Mouse (Mus musculus) ES-Bruce4 (cell line): ENCODE data around the gene Gm17268. TPM values are rescaled to one million over a fixed set of nuclear protein-coding genes. Genes with fewer than 3 reads are reported as not detected.

Source experiments
- H3K27ac ChIP-seq: 2 replicates; pipeline ENCODE4 v1.5.1; 2012; ENCODE audit warnings: low read length, inconsistent platforms; ENCODE audit not compliant: insufficient read depth
- H3K27me3 ChIP-seq: 2 replicates; pipeline ENCODE4 v1.6.1; 2012; ENCODE audit warnings: mild to moderate bottlenecking, low read length, inconsistent platforms; ENCODE audit not compliant: control insufficient read depth, poor library complexity, insufficient read depth, severe bottlenecking
- H3K36me3 ChIP-seq: 2 replicates; pipeline ENCODE4 v1.6.1; 2012; ENCODE audit warnings: inconsistent platforms, mild to moderate bottlenecking, low read length, moderate library complexity; ENCODE audit not compliant: control insufficient read depth, poor library complexity, insufficient read depth, severe bottlenecking
- H3K4me1 ChIP-seq: one replicate; pipeline ENCODE4 v1.8.1; 2011; ENCODE audit warnings: low read length; ENCODE audit not compliant: control insufficient read depth, insufficient read depth
- H3K4me3 ChIP-seq: 2 replicates; pipeline ENCODE4 v1.5.1; 2011; ENCODE audit warnings: low read depth, mild to moderate bottlenecking, low read length
- H3K9ac ChIP-seq: 2 replicates; pipeline ENCODE4 v1.6.1; 2012; ENCODE audit warnings: low read depth, mild to moderate bottlenecking, inconsistent platforms; ENCODE audit not compliant: poor library complexity, severe bottlenecking
- H3K9me3 ChIP-seq: replicated peaks from 2 replicates; pipeline ENCODE4 v1.6.1; 2012; ENCODE audit warnings: mild to moderate bottlenecking, low read length, inconsistent platforms; ENCODE audit not compliant: control insufficient read depth, poor library complexity, insufficient read depth, severe bottlenecking
- CTCF ChIP-seq: IDR thresholded peaks from one replicate; pipeline ENCODE4 v1.8.1; 2011; ENCODE audit warnings: low read depth, low read length
- EP300 ChIP-seq: IDR thresholded peaks from 2 replicates; pipeline ENCODE4 v1.6.1; 2011; ENCODE audit warnings: low read depth, low read length; ENCODE audit not compliant: insufficient read depth
- POLR2A ChIP-seq: IDR thresholded peaks from one replicate; pipeline ENCODE4 v1.8.1; 2011; ENCODE audit warnings: low read length; ENCODE audit not compliant: insufficient read depth
- polyA plus RNA-seq: library from polyadenylated mRNA; stranded (reverse); fragments of >200 nt; gene quantifications from 2 replicates; pipeline ENCODE4 v1.2.4, GENCODE M21; 2011; ENCODE audit warnings: low read depth; ENCODE audit not compliant: missing spikeins, insufficient read depth, insufficient read length

The Gm17268 gene
- polyA plus RNA-seq, 1 experiment, result not detected

GRCm38 (mm10) chr11:82000581-82000980 lies 37.8 kb downstream of the Gm17268 start:
- TF ChIP-seq EP300 (no peak), CTCF (no peak), POLR2A (no peak)
- H3K4me1 ChIP-seq, result no peaks in the 10 kb centered on the region
- no peaks in the 10 kb centered on the region for H3K9me3 ChIP-seq
- no peak overlapping the region for H3K4me3 ChIP-seq
- no peaks in the 10 kb centered on the region for H3K27me3 ChIP-seq
- no peak overlapping the region for H3K9ac ChIP-seq
- H3K36me3 ChIP-seq, result no peaks in the 10 kb centered on the region
- H3K27ac ChIP-seq, result no peak overlapping the region

DNA sequence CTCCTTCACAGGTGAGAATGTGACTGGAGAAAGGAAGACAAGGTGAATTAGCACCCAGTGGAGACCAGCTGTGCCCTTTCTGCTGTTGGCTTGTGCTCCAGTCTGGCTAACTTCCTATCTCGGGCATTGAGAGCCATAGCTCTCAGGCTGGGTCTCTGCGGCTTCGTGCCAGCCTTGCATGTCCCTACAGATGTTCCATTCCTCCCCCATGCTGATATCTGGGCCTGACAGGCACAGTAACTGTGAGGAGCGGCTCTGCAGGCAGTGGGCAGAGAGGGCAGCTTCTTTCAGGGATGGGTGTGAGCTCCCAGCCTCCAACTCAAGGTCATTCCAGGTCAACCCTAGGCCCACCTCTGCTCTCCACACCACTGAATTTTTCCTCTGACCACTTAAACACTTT lies 38.9 kb downstream of the Gm17268 start:
- H3K36me3 ChIP-seq, result no peaks in the 10 kb centered on the region
- H3K4me1 ChIP-seq, result no peaks in the 10 kb centered on the region
- no peak overlapping the region for H3K4me3 ChIP-seq
- TF ChIP-seq EP300 (no peak), CTCF (no peak), POLR2A (no peak)
- no peak overlapping the region for H3K27ac ChIP-seq
- H3K9me3 ChIP-seq, result no peaks in the 10 kb centered on the region
- H3K9ac ChIP-seq, result no peak overlapping the region
- no peaks in the 10 kb centered on the region for H3K27me3 ChIP-seq

DNA sequence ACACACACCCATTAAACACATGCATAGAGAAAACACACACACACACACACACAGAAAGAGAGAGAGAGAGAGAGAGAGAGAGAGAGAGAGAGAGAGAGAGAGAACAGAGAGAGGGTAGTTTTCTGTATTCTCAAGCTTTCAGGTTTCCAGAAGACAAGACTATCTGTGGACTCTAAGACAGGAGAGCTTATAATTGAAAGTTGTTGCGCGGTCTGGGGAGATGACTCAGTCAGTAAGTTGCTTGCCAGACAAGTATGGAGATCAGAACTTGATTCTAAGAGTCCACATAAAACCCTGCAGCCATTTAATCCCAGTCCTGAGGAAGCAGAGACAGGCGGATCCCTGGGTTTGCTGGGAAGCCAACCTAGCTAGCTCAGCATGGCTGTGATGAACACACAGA lies 39.7 kb downstream of the Gm17268 start:
- no peaks in the 10 kb centered on the region for H3K9me3 ChIP-seq
- no peak overlapping the region for H3K4me3 ChIP-seq
- TF ChIP-seq CTCF (no peak), EP300 (no peak), POLR2A (no peak)
- no peaks in the 10 kb centered on the region for H3K36me3 ChIP-seq
- no peak overlapping the region for H3K27ac ChIP-seq
- no peak overlapping the region for H3K9ac ChIP-seq
- no peaks in the 10 kb centered on the region for H3K4me1 ChIP-seq
- no peaks in the 10 kb centered on the region for H3K27me3 ChIP-seq

DNA sequence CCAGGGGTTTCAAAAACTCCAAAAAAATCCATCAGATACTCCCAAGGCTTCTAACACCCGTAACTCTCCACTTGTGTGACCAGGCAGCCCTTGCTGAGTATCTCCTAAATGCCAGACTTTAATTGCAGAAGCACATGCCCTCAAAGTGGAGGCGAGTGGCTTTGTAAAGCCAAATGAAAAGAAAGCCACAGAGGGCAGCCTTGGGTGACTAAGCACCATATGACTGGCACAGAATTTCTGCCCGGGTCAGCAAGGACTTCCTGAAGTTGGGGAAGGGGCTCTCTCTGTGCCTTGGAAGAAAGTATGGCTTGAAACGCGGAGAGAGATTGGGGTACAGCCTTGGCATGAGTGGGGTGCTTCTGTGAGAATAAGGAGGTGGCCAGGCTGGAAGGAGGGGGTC lies 41.3 kb downstream of the Gm17268 start:
- Histone ChIP-seq H3K36me3 (no peaks in the 10 kb centered on the region), H3K27ac (no peak overlapping the region), H3K27me3 (no peaks in the 10 kb centered on the region; the same call in 1 of the 2 replicates), H3K9ac (no peak overlapping the region), H3K4me3 (no peak overlapping the region), H3K4me1 (no peaks in the 10 kb centered on the region), H3K9me3 (no peaks in the 10 kb centered on the region)
- TF ChIP-seq CTCF (no peak), POLR2A (no peak), EP300 (no peak)

- Histone ChIP-seq H3K4me3 (no peak overlapping the region), H3K36me3 (no peaks in the 10 kb centered on the region), H3K4me1 (no peaks in the 10 kb centered on the region), H3K9ac (no peak overlapping the region), H3K27me3 (no peaks in the 10 kb centered on the region; the same call in 1 of the 2 replicates), H3K9me3 (no peaks in the 10 kb centered on the region), H3K27ac (no peak overlapping the region)
- TF ChIP-seq POLR2A (no peak), EP300 (no peak), CTCF (peak; percentile 100)
These were observed 42.1 kb downstream of the Gm17268 start for GRCm38 (mm10) chr11:81996172-81996841.

GRCm38 (mm10) chr11:81983146-81983545 lies 55.2 kb downstream of the Gm17268 start:
- no peaks in the 10 kb centered on the region for H3K4me1 ChIP-seq
- no peak overlapping the region for H3K27ac ChIP-seq
- H3K4me3 ChIP-seq, result no peak overlapping the region
- no peaks in the 10 kb centered on the region for H3K36me3 ChIP-seq
- no peak overlapping the region for H3K9ac ChIP-seq
- H3K9me3 ChIP-seq, result no peaks in the 10 kb centered on the region
- no peak for TF ChIP-seq POLR2A
- TF ChIP-seq CTCF, result peak; percentile 47
- TF ChIP-seq EP300, result no peak
- no peaks in the 10 kb centered on the region for H3K27me3 ChIP-seq
